Mouse (Mus musculus) central nervous system, embryonic 14 days (tissue): ENCODE data around the gene Rell1. TPM values are rescaled to one million over a fixed set of nuclear protein-coding genes. Genes with fewer than 3 reads are reported as not detected.

Source experiments
- polyA plus RNA-seq: library from polyadenylated mRNA; depleted of rRNA; stranded (reverse); fragments of >200 nt; gene quantifications from 2 replicates; pipeline ENCODE4 v1.2.3, GENCODE M21; 2012; rRNA removed

Rell1 gene
- polyA plus RNA-seq: 8.7 and 8.9 TPM in 2 replicates

GRCm38 (mm10) chr5:63968443-63969415, at the start of gene Rell1:
TSS of gene Rell1 (minus strand) at chr5:63968897.

Other genes starting within 250 kb of the Rell1 start
- 1.7 and 2.0 TPM in 2 replicates for gene 0610040J01Rik, start 156.5 kb downstream of the Rell1 start, polyA plus RNA-seq
- 24.3 and 25.4 TPM in 2 replicates for gene Pgm2, start 124.1 kb upstream of the Rell1 start, polyA plus RNA-seq
- 18.7 and 19.7 TPM in 2 replicates for gene Tbc1d1, start 187.4 kb upstream of the Rell1 start, polyA plus RNA-seq